Mouse (Mus musculus): ENCODE measurements at regions not wholly inside any gene's neighbourhood (a gene's known extent, or its start where the extent isn't known, plus 50 kb on each side); places are given as distances from the start of the nearest gene placed in this dataset.
A peak's percentile ranks its signal among the peaks of the same experiment; 100 is the strongest.

DNA sequence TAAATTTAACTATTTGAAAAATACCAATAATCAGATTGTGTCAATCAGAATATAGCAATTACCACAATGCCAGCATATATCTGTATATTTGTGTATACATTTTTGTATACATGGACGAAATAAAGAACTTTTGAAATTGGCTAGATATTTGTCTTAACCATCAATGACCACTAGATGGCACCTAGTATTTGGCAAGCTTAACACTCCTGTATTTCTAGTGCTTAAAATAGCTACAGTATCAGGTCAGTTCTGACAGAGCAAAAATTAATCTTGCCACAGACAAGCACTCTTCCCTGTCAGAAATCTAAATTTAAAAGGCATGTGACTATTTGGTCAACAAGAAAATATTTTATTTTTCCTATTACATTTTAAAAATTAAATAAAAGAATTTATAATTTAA, 169.2 kb downstream of the Ppp1r3a start:
- no peak overlapping the region for H3K9ac ChIP-seq (replicated peaks; ENCODE audit: low read depth)
- no peak overlapping the region for H3K27ac ChIP-seq (ENCODE audit: low read length)
- H3K4me2 ChIP-seq (replicated peaks; ENCODE audit: low read depth, low read length) = no peak overlapping the region
- no peaks in the 10 kb centered on the region for H3K36me3 ChIP-seq (ENCODE audit: insufficient read depth, low read length)
- TF ChIP-seq CTCF (IDR thresholded peaks at IDR 0.05) = peak; percentile 69
- no peak for TF ChIP-seq EP300 (IDR thresholded peaks at IDR 0.05)
- no peaks in the 10 kb centered on the region for H3K9me3 ChIP-seq (ENCODE audit: low read length)
- peak; percentile 72 for DNase-seq (ENCODE audit: low spot score)
- H3K4me3 ChIP-seq (ENCODE audit: low read depth, low read length) = no peak overlapping the region
- WGBS = 22% methylated on average over 1 of the region's 1 CpGs
- H3K27me3 ChIP-seq (replicated peaks; ENCODE audit: insufficient read depth, low read length) = no peaks in the 10 kb centered on the region
- ATAC-seq = no peak
- H3K4me1 ChIP-seq (ENCODE audit: insufficient read depth, low read depth, low read length) = no peaks in the 10 kb centered on the region

DNA sequence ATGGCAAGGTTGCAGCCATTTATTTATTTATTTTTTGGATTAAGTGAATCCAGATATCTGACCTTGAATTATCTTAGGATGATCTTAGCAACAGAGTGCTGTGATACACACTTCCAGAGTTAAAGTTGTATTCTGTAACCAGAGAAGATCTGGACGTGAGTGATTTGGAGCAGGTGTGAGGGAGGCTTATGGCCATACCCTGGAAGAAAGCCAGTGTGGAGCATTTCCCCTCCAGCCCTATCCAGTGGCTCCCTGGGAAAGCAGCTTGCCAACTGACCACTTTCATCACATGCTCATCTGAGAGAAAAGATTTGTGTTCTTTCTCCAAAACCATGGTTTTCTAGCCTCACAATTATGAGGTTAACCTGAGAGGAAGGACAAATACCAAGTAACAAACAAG, 171.2 kb downstream of the Ppp1r3a start:
- H3K27ac ChIP-seq (ENCODE audit: low read length) = no peak overlapping the region
- no peaks in the 10 kb centered on the region for H3K27me3 ChIP-seq (replicated peaks; ENCODE audit: insufficient read depth, low read length)
- H3K4me1 ChIP-seq (ENCODE audit: insufficient read depth, low read depth, low read length) = no peaks in the 10 kb centered on the region
- TF ChIP-seq EP300 (IDR thresholded peaks at IDR 0.05) (no peak), CTCF (IDR thresholded peaks at IDR 0.05) (no peak)
- H3K4me2 ChIP-seq (replicated peaks; ENCODE audit: low read depth, low read length) = no peak overlapping the region
- H3K36me3 ChIP-seq (ENCODE audit: insufficient read depth, low read length) = no peaks in the 10 kb centered on the region
- H3K9ac ChIP-seq (replicated peaks; ENCODE audit: low read depth) = no peak overlapping the region
- no peaks in the 10 kb centered on the region for H3K9me3 ChIP-seq (ENCODE audit: low read length)
- WGBS = 26% methylated on average over 1 of the region's 1 CpGs
- DNase-seq (ENCODE audit: low spot score) (no peak), ATAC-seq (no peak)
- H3K4me3 ChIP-seq (ENCODE audit: low read depth, low read length) = no peak overlapping the region

- WGBS = 52% methylated on average over 3 of the region's 3 CpGs
- ATAC-seq = no peak
- Histone ChIP-seq H3K9ac (replicated peaks; ENCODE audit: low read depth) (no peak overlapping the region), H3K4me3 (ENCODE audit: low read depth, low read length) (no peak overlapping the region), H3K36me3 (ENCODE audit: insufficient read depth, low read length) (no peaks in the 10 kb centered on the region), H3K4me2 (replicated peaks; ENCODE audit: low read depth, low read length) (no peak overlapping the region), H3K4me1 (ENCODE audit: insufficient read depth, low read depth, low read length) (no peaks in the 10 kb centered on the region), H3K9me3 (ENCODE audit: low read length) (no peaks in the 10 kb centered on the region), H3K27me3 (replicated peaks; ENCODE audit: insufficient read depth, low read length) (no peaks in the 10 kb centered on the region), H3K27ac (ENCODE audit: low read length) (no peak overlapping the region)
- no peak for DNase-seq (ENCODE audit: low spot score)
- TF ChIP-seq CTCF (IDR thresholded peaks at IDR 0.05) = no peak
- no peak for TF ChIP-seq EP300 (IDR thresholded peaks at IDR 0.05)
Observed at GRCm38 (mm10) chr6:14574607-14575006, 180.5 kb downstream of the Ppp1r3a start.

DNA sequence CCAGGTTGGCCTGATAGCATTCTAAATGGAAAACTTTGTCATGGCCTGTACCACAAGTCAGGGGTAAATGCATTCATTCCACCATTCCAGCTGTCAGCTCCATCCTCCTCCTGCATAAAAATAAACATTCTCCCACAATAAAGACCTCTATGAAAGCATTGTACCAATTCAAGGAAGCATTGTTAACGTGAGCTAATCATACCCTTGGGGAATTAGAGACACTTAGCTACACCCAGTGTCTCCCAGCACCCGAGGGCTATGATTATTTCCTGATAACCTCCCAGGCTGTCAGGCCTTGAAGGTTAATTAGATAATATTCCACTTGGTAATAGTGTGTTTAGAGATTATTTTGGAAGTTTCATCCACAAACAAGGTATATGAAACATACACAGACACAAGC, 182.1 kb downstream of the Ppp1r3a start:
- Histone ChIP-seq H3K4me2 (replicated peaks; ENCODE audit: low read depth, low read length) (no peak overlapping the region), H3K4me3 (ENCODE audit: low read depth, low read length) (no peak overlapping the region), H3K27me3 (replicated peaks; ENCODE audit: insufficient read depth, low read length) (no peaks in the 10 kb centered on the region), H3K9me3 (ENCODE audit: low read length) (no peaks in the 10 kb centered on the region), H3K27ac (ENCODE audit: low read length) (no peak overlapping the region), H3K9ac (replicated peaks; ENCODE audit: low read depth) (no peak overlapping the region), H3K4me1 (ENCODE audit: insufficient read depth, low read depth, low read length) (no peaks in the 10 kb centered on the region), H3K36me3 (ENCODE audit: insufficient read depth, low read length) (no peaks in the 10 kb centered on the region)
- TF ChIP-seq EP300 (IDR thresholded peaks at IDR 0.05) = no peak
- no peak for TF ChIP-seq CTCF (IDR thresholded peaks at IDR 0.05)
- no peak for ATAC-seq
- no peak for DNase-seq (ENCODE audit: low spot score)
- WGBS = 33% methylated on average over 2 of the region's 2 CpGs

DNA sequence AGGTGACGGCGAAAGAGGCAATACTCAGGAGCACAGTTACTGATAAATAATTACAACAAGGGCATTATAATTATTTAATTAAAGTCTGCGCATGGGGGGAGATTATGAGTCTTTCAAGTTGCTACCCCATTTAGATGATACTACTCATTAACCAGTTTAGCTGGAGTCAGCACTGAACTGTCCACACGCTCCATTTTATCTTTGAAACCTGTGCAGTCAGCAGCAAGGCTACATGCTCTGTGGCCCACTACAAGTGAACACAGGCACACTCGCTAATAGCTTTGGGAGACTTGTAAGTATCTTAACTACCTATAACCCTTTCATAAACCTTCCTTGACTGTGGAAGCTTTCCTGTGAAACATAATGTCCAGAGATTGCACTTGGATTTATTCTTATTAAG, 214.7 kb downstream of the Ppp1r3a start:
- H3K27ac ChIP-seq (ENCODE audit: low read length) = no peak overlapping the region
- DNase-seq (ENCODE audit: low spot score) (no peak), ATAC-seq (no peak)
- no peaks in the 10 kb centered on the region for H3K4me1 ChIP-seq (ENCODE audit: insufficient read depth, low read depth, low read length)
- H3K9me3 ChIP-seq (ENCODE audit: low read length) = no peaks in the 10 kb centered on the region
- 88% methylated on average over 5 of the region's 5 CpGs for WGBS
- H3K4me2 ChIP-seq (replicated peaks; ENCODE audit: low read depth, low read length) = no peak overlapping the region
- H3K4me3 ChIP-seq (ENCODE audit: low read depth, low read length) = no peak overlapping the region
- TF ChIP-seq EP300 (IDR thresholded peaks at IDR 0.05) (no peak), CTCF (IDR thresholded peaks at IDR 0.05) (no peak)
- H3K9ac ChIP-seq (replicated peaks; ENCODE audit: low read depth) = no peak overlapping the region
- no peaks in the 10 kb centered on the region for H3K36me3 ChIP-seq (ENCODE audit: insufficient read depth, low read length)
- H3K27me3 ChIP-seq (replicated peaks; ENCODE audit: insufficient read depth, low read length) = no peaks in the 10 kb centered on the region

GRCm38 (mm10) chr6:14529096-14529495, 226.0 kb downstream of the Ppp1r3a start:
- no peaks in the 10 kb centered on the region for H3K9me3 ChIP-seq (ENCODE audit: low read length)
- no peak for DNase-seq (ENCODE audit: low spot score)
- WGBS = 73% methylated on average over 2 of the region's 2 CpGs
- TF ChIP-seq CTCF (IDR thresholded peaks at IDR 0.05) (no peak), EP300 (IDR thresholded peaks at IDR 0.05) (no peak)
- ATAC-seq = no peak
- no peak overlapping the region for H3K4me2 ChIP-seq (replicated peaks; ENCODE audit: low read depth, low read length)
- no peaks in the 10 kb centered on the region for H3K27me3 ChIP-seq (replicated peaks; ENCODE audit: insufficient read depth, low read length)
- no peaks in the 10 kb centered on the region for H3K4me1 ChIP-seq (ENCODE audit: insufficient read depth, low read depth, low read length)
- no peak overlapping the region for H3K27ac ChIP-seq (ENCODE audit: low read length)
- no peak overlapping the region for H3K9ac ChIP-seq (replicated peaks; ENCODE audit: low read depth)
- no peak overlapping the region for H3K4me3 ChIP-seq (ENCODE audit: low read depth, low read length)
- no peaks in the 10 kb centered on the region for H3K36me3 ChIP-seq (ENCODE audit: insufficient read depth, low read length)

DNA sequence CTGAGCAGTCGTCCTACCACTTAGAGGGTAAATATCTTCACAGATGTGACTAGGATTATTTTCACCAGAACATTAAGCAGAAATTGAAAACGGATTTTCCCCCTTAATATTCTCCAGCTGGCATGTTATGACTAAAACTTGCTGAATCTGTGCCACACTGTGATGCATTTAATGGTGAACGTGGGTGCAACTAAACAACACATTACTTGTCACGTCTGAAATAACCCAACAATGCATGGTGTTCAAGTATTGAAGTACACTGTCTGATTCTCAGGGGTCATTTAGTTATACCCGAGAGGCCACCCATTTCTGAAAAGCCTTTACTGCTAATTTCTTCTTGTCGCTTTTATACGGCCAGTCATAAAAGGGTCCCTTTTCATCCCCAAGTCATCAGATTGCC, 226.5 kb downstream of the Ppp1r3a start:
- 72% methylated on average over 7 of the region's 7 CpGs for WGBS
- Histone ChIP-seq H3K4me1 (ENCODE audit: insufficient read depth, low read depth, low read length) (no peaks in the 10 kb centered on the region), H3K9ac (replicated peaks; ENCODE audit: low read depth) (no peak overlapping the region), H3K36me3 (ENCODE audit: insufficient read depth, low read length) (no peaks in the 10 kb centered on the region), H3K4me2 (replicated peaks; ENCODE audit: low read depth, low read length) (no peak overlapping the region), H3K9me3 (ENCODE audit: low read length) (no peaks in the 10 kb centered on the region), H3K4me3 (ENCODE audit: low read depth, low read length) (no peak overlapping the region), H3K27me3 (replicated peaks; ENCODE audit: insufficient read depth, low read length) (no peaks in the 10 kb centered on the region), H3K27ac (ENCODE audit: low read length) (no peak overlapping the region)
- DNase-seq (ENCODE audit: low spot score) (no peak), ATAC-seq (no peak)
- no peak for TF ChIP-seq EP300 (IDR thresholded peaks at IDR 0.05)
- TF ChIP-seq CTCF (IDR thresholded peaks at IDR 0.05) = no peak

Measured in lung, postnatal 0 days (tissue).